Mouse (Mus musculus) E14TG2a.4 (cell line): ENCODE measurements around the gene Faiml.

Experiments
- CTCF ChIP-seq: conservative IDR thresholded peaks from 2 replicates; pipeline ENCODE4 v1.5.1; 2014; ENCODE audit warnings: low read length
- NANOG ChIP-seq: IDR thresholded peaks from 2 replicates; pipeline ENCODE4 v1.6.1; 2014; ENCODE audit warnings: borderline replicate concordance, low read length, mixed read lengths
- POU5F1 ChIP-seq: IDR thresholded peaks from 2 replicates; pipeline ENCODE4 v1.6.1; 2014; ENCODE audit warnings: low read length, borderline replicate concordance

- no peak for TF ChIP-seq CTCF
- no peak for TF ChIP-seq NANOG
- TF ChIP-seq POU5F1: no peak
Measured at GRCm38 (mm10) chr9:99224583-99224982, 12.5 kb downstream of the Faiml start.
